Comparison of ENCODE assay signal across 10 mouse cellular contexts in genomic region chr17:44076051-44076680, GRCm38 (mm10). TPM values are rescaled to one million over a fixed set of nuclear protein-coding genes. Genes with fewer than 3 reads are reported as not detected.
A peak's percentile ranks its signal among the peaks of the same experiment; 100 is the strongest.
DNase-seq lines count a peak whose midpoint lies in the region; ATAC-seq and TF ChIP-seq lines count a peak whose summit lies in the region.
"Had no signal": no experiment of that assay in that cellular context is flagged by ENCODE, and none has a peak within 500 bp of the region (broad histone marks: within the 10 kb centered on the region; RNA-seq: fewer than 3 reads in every experiment).

No protein-coding gene starts in this region.

- DNase-seq in CD8-positive naive resting alpha-beta T cell, adult 2 months (ENCODE audit: low read depth in 2 of 2, low spot score in 2 of 2), result peak; percentile 16 to 38
- peak; percentile 9 to 29 for DNase-seq in adrenal gland, postnatal 36 days
- no peak for DNase-seq in urinary bladder, postnatal 10 days (ENCODE audit: low spot score)
- DNase-seq in spleen, adult 12 weeks (ENCODE audit: low spot score), result no peak

- no peak overlapping the region for H3K27ac ChIP-seq in intestine, postnatal 0 days (ENCODE audit: low read depth, low read length)
- no peak overlapping the region for H3K27ac ChIP-seq in intestine, embryonic 16.5 days (ENCODE audit: low read length)
- H3K27ac ChIP-seq in lung, embryonic 15.5 days, result no peak overlapping the region
- H3K27ac ChIP-seq: neural tube, embryonic 12.5 days had no signal

- 52% methylated on average over 6 of the region's 6 CpGs for WGBS in intestine, postnatal 0 days
- WGBS in intestine, embryonic 16.5 days, result 54% methylated on average over 6 of the region's 6 CpGs
- WGBS in lung, embryonic 15.5 days, result 52% methylated on average over 6 of the region's 6 CpGs

- ATAC-seq in intestine, postnatal 0 days, result no peak
- ATAC-seq in intestine, embryonic 16.5 days, result no peak
- peak; percentile 51 for ATAC-seq in granulocyte monocyte progenitor cell, adult 5-6 weeks (replicated peaks; ENCODE audit: poor library complexity, severe bottlenecking)
- ATAC-seq in lung, embryonic 15.5 days (ENCODE audit: borderline replicate concordance, extremely low read depth, low FRiP score, low TSS enrichment), result no peak

- peaks cover 4% of the 10 kb centered on the region; the same call in 1 of the 2 replicates for H3K36me3 ChIP-seq in intestine, postnatal 0 days (ENCODE audit: control insufficient read depth, insufficient read depth)
- no peaks in the 10 kb centered on the region for H3K36me3 ChIP-seq in intestine, embryonic 16.5 days (ENCODE audit: control insufficient read depth, insufficient read depth, low read length)
- H3K36me3 ChIP-seq in lung, embryonic 15.5 days, result no peaks in the 10 kb centered on the region

- no peaks in the 10 kb centered on the region for H3K9me3 ChIP-seq in intestine, postnatal 0 days (ENCODE audit: control insufficient read depth)
- no peaks in the 10 kb centered on the region for H3K9me3 ChIP-seq in intestine, embryonic 16.5 days (ENCODE audit: control insufficient read depth, low read length)
- no peaks in the 10 kb centered on the region for H3K9me3 ChIP-seq in lung, embryonic 15.5 days
- H3K9me3 ChIP-seq: neural tube, embryonic 12.5 days had no signal

- H3K4me1 ChIP-seq in intestine, postnatal 0 days (replicated peaks; ENCODE audit: control insufficient read depth, insufficient read depth, low read length), result 0 out of 2 replicates have a peak, but pooled peaks cover 8% of the 10 kb centered on the region
- H3K4me1 ChIP-seq in intestine, embryonic 16.5 days (ENCODE audit: control insufficient read depth, insufficient read depth, low read length), result peaks cover 12% of the 10 kb centered on the region; the same call in 1 of the 2 replicates
- H3K4me1 ChIP-seq in lung, embryonic 15.5 days, result no peaks in the 10 kb centered on the region
- H3K4me1 ChIP-seq: neural tube, embryonic 12.5 days had no signal

- H3K27me3 ChIP-seq in intestine, postnatal 0 days (replicated peaks; ENCODE audit: control insufficient read depth, insufficient read depth, low read length), result no peaks in the 10 kb centered on the region
- no peaks in the 10 kb centered on the region for H3K27me3 ChIP-seq in intestine, embryonic 16.5 days (replicated peaks; ENCODE audit: control insufficient read depth, insufficient read depth, low read length)
- H3K27me3 ChIP-seq in lung, embryonic 15.5 days, result no peaks in the 10 kb centered on the region
- H3K27me3 ChIP-seq: neural tube, embryonic 12.5 days had no signal

- TF ChIP-seq CTCF in intestine, postnatal 0 days (IDR thresholded peaks at IDR 0.05; ENCODE audit: low read depth), result peak; percentile 80

- no peak overlapping the region for H3K4me3 ChIP-seq in intestine, postnatal 0 days (ENCODE audit: low read depth, low read length)
- H3K4me3 ChIP-seq in intestine, embryonic 16.5 days (ENCODE audit: low read length), result no peak overlapping the region
- no peak overlapping the region for H3K4me3 ChIP-seq in lung, embryonic 15.5 days
- H3K4me3 ChIP-seq: erythroblast, embryonic 14.5 days; neural tube, embryonic 12.5 days had no signal

- no peak overlapping the region for H3K9ac ChIP-seq in intestine, postnatal 0 days (ENCODE audit: low read depth, low read length)
- no peak overlapping the region for H3K9ac ChIP-seq in intestine, embryonic 16.5 days (ENCODE audit: low read depth, low read length)
- H3K9ac ChIP-seq in lung, embryonic 15.5 days, result no peak overlapping the region
- H3K9ac ChIP-seq: neural tube, embryonic 12.5 days had no signal

- H3K4me2 ChIP-seq in intestine, postnatal 0 days (replicated peaks; ENCODE audit: low read depth), result peak overlapping the region; percentile 2; the same call in 1 of the 2 replicates
- H3K4me2 ChIP-seq in intestine, embryonic 16.5 days (ENCODE audit: low read depth, low read length), result no peak overlapping the region
- peak overlapping the region; percentile 10; the same call in 1 of the 2 replicates for H3K4me2 ChIP-seq in lung, embryonic 15.5 days
- H3K4me2 ChIP-seq: neural tube, embryonic 12.5 days had no signal

RNA-seq across cellular contexts. Expression of gene Enpp5, which starts 2.4 kb away (rescaled TPM):
- 33.8 and 43.1 TPM in 2 replicates for polyA plus RNA-seq in intestine, postnatal 0 days (2015; fragmentation: Nextera tagmentation; extraction: Ambion mirVana)
- 52.4 and 60.0 TPM in 2 replicates for polyA plus RNA-seq in intestine, embryonic 16.5 days (2015; fragmentation: Nextera tagmentation; extraction: Ambion mirVana)
- total RNA-seq in adrenal gland, postnatal 36 days (2021), result 10 to 100 TPM; 43.7 to 47.0 TPM
- 5.4 and 5.6 TPM in 2 replicates for total RNA-seq in granulocyte monocyte progenitor cell, adult 5-6 weeks (2014; fragmentation: Nextera tagmentation)
- 5.2 and 6.2 TPM in 2 replicates for total RNA-seq in granulocyte monocyte progenitor cell, adult 5-6 weeks (2017)
- polyA plus RNA-seq in lung, embryonic 15.5 days (2015; fragmentation: Nextera tagmentation; extraction: Ambion mirVana), result 21.9 and 25.3 TPM in 2 replicates

RNA-seq across cellular contexts. Expression of gene Enpp4, which starts 29.4 kb away (rescaled TPM):
- polyA plus RNA-seq in intestine, postnatal 0 days (2015; fragmentation: Nextera tagmentation; extraction: Ambion mirVana), result 3.1 and 3.6 TPM in 2 replicates
- 4.4 and 4.9 TPM in 2 replicates for polyA plus RNA-seq in intestine, embryonic 16.5 days (2015; fragmentation: Nextera tagmentation; extraction: Ambion mirVana)
- 10 to 100 TPM; 10.2 to 12.8 TPM for total RNA-seq in adrenal gland, postnatal 36 days (2021)
- total RNA-seq in granulocyte monocyte progenitor cell, adult 5-6 weeks (2014; fragmentation: Nextera tagmentation), result 5.1 and 9.6 TPM in 2 replicates
- total RNA-seq in granulocyte monocyte progenitor cell, adult 5-6 weeks (2017), result 9.6 and 12.2 TPM in 2 replicates
- 5.4 and 6.5 TPM in 2 replicates for polyA plus RNA-seq in lung, embryonic 15.5 days (2015; fragmentation: Nextera tagmentation; extraction: Ambion mirVana)

Comparison
In these comparisons a context has a peak if more than half of its experiments do, and no peak if none do; other contexts are left out.
1. DNase-seq: peak in CD8-positive naive resting alpha-beta T cell, adult 2 months (2 of 2) and adrenal gland, postnatal 36 days (2 of 2); none in urinary bladder, postnatal 10 days (single experiment) and spleen, adult 12 weeks (single experiment).